Mouse (Mus musculus) forebrain, embryonic 14.5 days (tissue): ENCODE measurements at regions not wholly inside any gene's neighbourhood (a gene's known extent, or its start where the extent isn't known, plus 50 kb on each side); places are given as distances from the start of the nearest gene placed in this dataset.
A peak's percentile ranks its signal among the peaks of the same experiment; 100 is the strongest.

Experiments used
- ATAC-seq: fragments of 200-750 bp; cut with Nextera tagmentation; 2 replicates; pipeline ENCODE4 v1.8.0; 2017; ENCODE audit warnings: mild to moderate bottlenecking, moderate library complexity
- DNase-seq: peaks from one replicate; pipeline ENCODE4 v3.0.0-alpha.2; 2015; ENCODE audit warnings: low spot score
- H3K27ac ChIP-seq: fragments of 300-500 bp; sonication (generic); 2 replicates; pipeline ENCODE4 v1.5.1; 2014; ENCODE audit warnings: low read depth, mild to moderate bottlenecking, control low read depth, low read length, moderate library complexity
- H3K27me3 ChIP-seq: fragments of 300-500 bp; sonication (generic); replicated peaks from 2 replicates; pipeline ENCODE4 v1.6.1; 2014; ENCODE audit warnings: low read length, control low read depth, mixed read lengths; ENCODE audit not compliant: control insufficient read depth, insufficient read depth
- H3K36me3 ChIP-seq: fragments of 300-500 bp; sonication (generic); 2 replicates; pipeline ENCODE4 v1.6.1; 2014; ENCODE audit warnings: low read length, control low read depth; ENCODE audit not compliant: control insufficient read depth, insufficient read depth
- H3K4me1 ChIP-seq: fragments of 300-500 bp; sonication (generic); 2 replicates; pipeline ENCODE4 v1.6.1; 2014; ENCODE audit warnings: antibody characterized with exemption, low read length, control low read depth; ENCODE audit not compliant: control insufficient read depth, insufficient read depth
- H3K4me2 ChIP-seq: fragments of 300-500 bp; sonication (generic); 2 replicates; pipeline ENCODE4 v1.6.1; 2014; ENCODE audit warnings: mild to moderate bottlenecking, control low read depth, low read length
- H3K4me3 ChIP-seq: fragments of 300-500 bp; sonication (generic); 2 replicates; pipeline ENCODE4 v1.5.1; 2014; ENCODE audit warnings: low read depth, low read length, control low read depth
- H3K9ac ChIP-seq: fragments of 300-500 bp; sonication (generic); 2 replicates; pipeline ENCODE4 v1.6.1; 2014; ENCODE audit warnings: mild to moderate bottlenecking, low read length, control low read depth, moderate library complexity
- H3K9me3 ChIP-seq: fragments of 300-500 bp; sonication (generic); replicated peaks from 2 replicates; pipeline ENCODE4 v1.6.1; 2016; ENCODE audit warnings: low read length, control low read depth, mixed read lengths; ENCODE audit not compliant: control insufficient read depth
- WGBS: fragments of 180-500 bp; shearing (Covaris S2); extraction: QIAGEN DNeasy Blood & Tissue Kit; methylation state at CpG from one replicate; pipeline ENCODE4 v1.1.7; 2014; 5-methylcytosine and 5-hydroxymethylcytosine counted together

- Histone ChIP-seq H3K9ac (peak overlapping the region; percentile 61), H3K27me3 (0 out of 2 replicates have a peak, but pooled peaks cover 4% of the 10 kb centered on the region), H3K4me2 (peak overlapping the region; percentile 63), H3K4me3 (peak overlapping the region; percentile 29), H3K9me3 (no peaks in the 10 kb centered on the region), H3K4me1 (peaks cover 36% of the 10 kb centered on the region), H3K36me3 (no peaks in the 10 kb centered on the region), H3K27ac (no peak overlapping the region)
- no peak for DNase-seq
- ATAC-seq = no peak
- WGBS = 3% methylated on average over 13 of the region's 13 CpGs
These were observed 50.1 kb upstream of the Foxp4 start for GRCm38 (mm10) chr17:47974503-47974902.
